Mouse (Mus musculus): ENCODE data around the gene Pa2g4. TPM values are rescaled to one million over a fixed set of nuclear protein-coding genes. Genes with fewer than 3 reads are reported as not detected.
"Not testable (repeated sequence)": the region's sequence is repeated elsewhere in the genome, so short reads cannot be mapped to it uniquely, and the experiment has no call there.

Gene Pa2g4
- 164 and 170 TPM in 2 replicates for polyA plus RNA-seq (2016; fragmentation: Nextera tagmentation; extraction: Ambion mirVana)

- H3K9ac ChIP-seq (replicated peaks), result peak within 1 kb of the TSS; percentile 89
- peak within 1 kb of the TSS; percentile 68 for H3K4me3 ChIP-seq
- no peaks in the 10 kb centered on the region for H3K9me3 ChIP-seq
- H3K4me1 ChIP-seq, result peaks cover 18% of the 10 kb centered on the region
- WGBS, result under 1% methylated on average over 57 of the region's 58 CpGs
- H3K36me3 ChIP-seq, result peaks cover 29% of the 10 kb centered on the region
- 0 out of 2 replicates have a peak, but pooled peaks cover 5% of the 10 kb centered on the region for H3K27me3 ChIP-seq
- H3K27ac ChIP-seq (replicated peaks), result peak within 1 kb of the TSS; percentile 93
- H3K4me2 ChIP-seq (replicated peaks), result peak within 1 kb of the TSS; percentile 88
- ATAC-seq (ENCODE audit: low FRiP score, low read depth), result peak; percentile 99
Measured at GRCm38 (mm10) chr10:128565788-128566531, at the start of gene Pa2g4. TSS of gene Pa2g4 (minus strand) at chr10:128565987.

- ATAC-seq (ENCODE audit: low FRiP score, low read depth), result no peak
- H3K9me3 ChIP-seq, result no peaks in the 10 kb centered on the region
- 56% methylated on average over 3 of the region's 3 CpGs for WGBS
Measured at GRCm38 (mm10) chr10:128614934-128615333, 49.1 kb upstream of the Pa2g4 start.

GRCm38 (mm10) chr10:128613820-128614219 is 48.0 kb upstream of the Pa2g4 start:
- not testable (repeated sequence) for ATAC-seq (ENCODE audit: low FRiP score, low read depth); H3K9me3 ChIP-seq; H3K27ac ChIP-seq (replicated peaks); H3K4me3 ChIP-seq; H3K36me3 ChIP-seq; H3K4me2 ChIP-seq (replicated peaks); H3K9ac ChIP-seq (replicated peaks); H3K4me1 ChIP-seq; H3K27me3 ChIP-seq
- WGBS, result 73% methylated on average over 4 of the region's 4 CpGs

More at GRCm38 (mm10) chr10:128614934-128615333, 49.1 kb upstream of the Pa2g4 start:
- H3K9ac ChIP-seq (replicated peaks), result no peak overlapping the region
- no peaks in the 10 kb centered on the region for H3K4me1 ChIP-seq
- H3K27ac ChIP-seq (replicated peaks), result no peak overlapping the region
- H3K4me2 ChIP-seq (replicated peaks), result no peak overlapping the region
- H3K27me3 ChIP-seq, result no peaks in the 10 kb centered on the region
- no peak overlapping the region for H3K4me3 ChIP-seq
- H3K36me3 ChIP-seq, result no peaks in the 10 kb centered on the region

- Histone ChIP-seq H3K9me3 (no peaks in the 10 kb centered on the region), H3K4me3 (no peak overlapping the region), H3K27ac (replicated peaks) (no peak overlapping the region), H3K9ac (replicated peaks) (no peak overlapping the region), H3K4me1 (no peaks in the 10 kb centered on the region), H3K36me3 (no peaks in the 10 kb centered on the region), H3K4me2 (replicated peaks) (no peak overlapping the region), H3K27me3 (no peaks in the 10 kb centered on the region)
- 0 out of 2 replicates have a peak, but pooled peaks have one; percentile 16 for ATAC-seq (ENCODE audit: low FRiP score, low read depth)
- 41% methylated on average over 6 of the region's 6 CpGs for WGBS
Measured at GRCm38 (mm10) chr10:128613154-128613440, 47.3 kb upstream of the Pa2g4 start.

GRCm38 (mm10) chr10:128612433-128613153 is 46.8 kb upstream of the Pa2g4 start:
- Histone ChIP-seq H3K27ac (replicated peaks) (no peak overlapping the region), H3K27me3 (no peaks in the 10 kb centered on the region), H3K4me1 (no peaks in the 10 kb centered on the region), H3K4me3 (no peak overlapping the region), H3K9ac (replicated peaks) (no peak overlapping the region), H3K36me3 (no peaks in the 10 kb centered on the region), H3K4me2 (replicated peaks) (no peak overlapping the region; the same call in 1 of the 2 replicates), H3K9me3 (no peaks in the 10 kb centered on the region)
- WGBS, result 18% methylated on average over 16 of the region's 16 CpGs
- ATAC-seq (ENCODE audit: low FRiP score, low read depth), result peak; percentile 19; the same call in 1 of the 2 replicates

- no peaks in the 10 kb centered on the region for H3K9me3 ChIP-seq
- H3K36me3 ChIP-seq, result no peaks in the 10 kb centered on the region
- H3K4me1 ChIP-seq, result no peaks in the 10 kb centered on the region
- H3K27me3 ChIP-seq, result no peaks in the 10 kb centered on the region
- H3K4me3 ChIP-seq, result no peak overlapping the region
- 40% methylated on average over 2 of the region's 2 CpGs for WGBS
- no peak overlapping the region for H3K9ac ChIP-seq (replicated peaks)
- H3K27ac ChIP-seq (replicated peaks), result no peak overlapping the region
- H3K4me2 ChIP-seq (replicated peaks), result no peak overlapping the region
- ATAC-seq (ENCODE audit: low FRiP score, low read depth), result no peak
Measured at GRCm38 (mm10) chr10:128606483-128606882, 40.7 kb upstream of the Pa2g4 start.

GRCm38 (mm10) chr10:128602470-128603128 is 36.8 kb upstream of the Pa2g4 start:
- H3K9me3 ChIP-seq, result no peaks in the 10 kb centered on the region
- ATAC-seq (ENCODE audit: low FRiP score, low read depth), result no peak
- H3K4me2 ChIP-seq (replicated peaks), result no peak overlapping the region
- no peak overlapping the region for H3K4me3 ChIP-seq
- no peak overlapping the region for H3K27ac ChIP-seq (replicated peaks)
- 91% methylated on average over 4 of the region's 4 CpGs for WGBS
- no peak overlapping the region for H3K9ac ChIP-seq (replicated peaks)
- no peaks in the 10 kb centered on the region for H3K4me1 ChIP-seq
- no peaks in the 10 kb centered on the region for H3K36me3 ChIP-seq
- no peaks in the 10 kb centered on the region for H3K27me3 ChIP-seq

- Histone ChIP-seq H3K9ac (replicated peaks) (no peak overlapping the region), H3K27ac (replicated peaks) (no peak overlapping the region), H3K4me1 (no peaks in the 10 kb centered on the region), H3K4me3 (no peak overlapping the region), H3K36me3 (no peaks in the 10 kb centered on the region), H3K27me3 (no peaks in the 10 kb centered on the region), H3K4me2 (replicated peaks) (no peak overlapping the region), H3K9me3 (no peaks in the 10 kb centered on the region)
- WGBS, result 82% methylated on average over 1 of the region's 1 CpGs
- ATAC-seq (ENCODE audit: low FRiP score, low read depth), result no peak
Measured at GRCm38 (mm10) chr10:128601499-128601898, 35.7 kb upstream of the Pa2g4 start.

GRCm38 (mm10) chr10:128598476-128598875 is 32.7 kb upstream of the Pa2g4 start:
- WGBS, result 90% methylated on average over 2 of the region's 2 CpGs
- Histone ChIP-seq H3K27ac (replicated peaks) (no peak overlapping the region), H3K4me2 (replicated peaks) (no peak overlapping the region), H3K9ac (replicated peaks) (no peak overlapping the region), H3K9me3 (no peaks in the 10 kb centered on the region), H3K27me3 (no peaks in the 10 kb centered on the region), H3K36me3 (no peaks in the 10 kb centered on the region), H3K4me1 (no peaks in the 10 kb centered on the region), H3K4me3 (no peak overlapping the region)
- no peak for ATAC-seq (ENCODE audit: low FRiP score, low read depth)

GRCm38 (mm10) chr10:128592797-128593196 is 27.0 kb upstream of the Pa2g4 start:
- H3K4me1 ChIP-seq, result peaks cover 12% of the 10 kb centered on the region
- H3K27me3 ChIP-seq, result peaks cover 25% of the 10 kb centered on the region
- no peak overlapping the region for H3K27ac ChIP-seq (replicated peaks)
- H3K4me3 ChIP-seq, result no peak overlapping the region
- no peaks in the 10 kb centered on the region for H3K36me3 ChIP-seq
- H3K4me2 ChIP-seq (replicated peaks), result no peak overlapping the region
- ATAC-seq (ENCODE audit: low FRiP score, low read depth), result no peak
- H3K9me3 ChIP-seq, result no peaks in the 10 kb centered on the region
- 76% methylated on average over 5 of the region's 5 CpGs for WGBS
- H3K9ac ChIP-seq (replicated peaks), result no peak overlapping the region

- H3K9ac ChIP-seq (replicated peaks), result no peak overlapping the region
- no peak for ATAC-seq (ENCODE audit: low FRiP score, low read depth)
- H3K36me3 ChIP-seq, result no peaks in the 10 kb centered on the region
- H3K9me3 ChIP-seq, result no peaks in the 10 kb centered on the region
- no peak overlapping the region for H3K27ac ChIP-seq (replicated peaks)
- H3K4me2 ChIP-seq (replicated peaks), result no peak overlapping the region
- WGBS, result 89% methylated on average over 6 of the region's 6 CpGs
- H3K27me3 ChIP-seq, result peaks cover 38% of the 10 kb centered on the region
- H3K4me3 ChIP-seq, result no peak overlapping the region
- H3K4me1 ChIP-seq, result peaks cover 12% of the 10 kb centered on the region
Measured at GRCm38 (mm10) chr10:128591436-128591835, 25.6 kb upstream of the Pa2g4 start.

- peak; percentile 73 for ATAC-seq (ENCODE audit: low FRiP score, low read depth)
- H3K4me1 ChIP-seq, result peaks cover 12% of the 10 kb centered on the region
- peak overlapping the region; percentile 98 for H3K4me2 ChIP-seq (replicated peaks)
- H3K27ac ChIP-seq (replicated peaks), result no peak overlapping the region
- WGBS, result under 1% methylated on average over 30 of the region's 43 CpGs
- no peaks in the 10 kb centered on the region for H3K9me3 ChIP-seq
- H3K9ac ChIP-seq (replicated peaks), result peak overlapping the region; percentile 60
- H3K4me3 ChIP-seq, result peak overlapping the region; percentile 67
- no peaks in the 10 kb centered on the region for H3K36me3 ChIP-seq
- H3K27me3 ChIP-seq, result peaks cover 50% of the 10 kb centered on the region
Measured at GRCm38 (mm10) chr10:128590193-128590690, 24.5 kb upstream of the Pa2g4 start.
